Mouse (Mus musculus) lung, postnatal 0 days (tissue): ENCODE measurements around the gene Coro2a. TPM values are rescaled to one million over a fixed set of nuclear protein-coding genes. Genes with fewer than 3 reads are reported as not detected.
A peak's percentile ranks its signal among the peaks of the same experiment; 100 is the strongest.

ENCODE experiments used
- ATAC-seq: fragments of 200-750 bp; cut with Nextera tagmentation; 2 replicates; pipeline ENCODE4 v1.8.0; 2017; ENCODE audit warnings: moderate library complexity
- DNase-seq: peaks from one replicate; pipeline ENCODE4 v3.0.0-alpha.2; 2016; ENCODE audit warnings: low spot score
- H3K27ac ChIP-seq: fragments of 300-500 bp; sonication (generic); 2 replicates; pipeline ENCODE4 v1.5.1; 2014; ENCODE audit warnings: antibody characterized with exemption, mild to moderate bottlenecking, low read length, mixed read lengths
- H3K27me3 ChIP-seq: fragments of 300-500 bp; sonication (generic); replicated peaks from 2 replicates; pipeline ENCODE4 v1.6.1; 2014; ENCODE audit warnings: low read length, mixed read lengths; ENCODE audit not compliant: insufficient read depth
- H3K36me3 ChIP-seq: fragments of 300-500 bp; sonication (generic); 2 replicates; pipeline ENCODE4 v1.6.1; 2014; ENCODE audit warnings: low read length, mixed read lengths; ENCODE audit not compliant: insufficient read depth
- H3K4me1 ChIP-seq: fragments of 300-500 bp; sonication (generic); 2 replicates; pipeline ENCODE4 v1.6.1; 2014; ENCODE audit warnings: antibody characterized with exemption, low read depth, low read length, mixed read lengths; ENCODE audit not compliant: insufficient read depth
- H3K4me2 ChIP-seq: fragments of 300-500 bp; sonication (generic); replicated peaks from 2 replicates; pipeline ENCODE4 v1.6.1; 2014; ENCODE audit warnings: low read depth, mild to moderate bottlenecking, low read length, moderate library complexity, mixed read lengths
- H3K4me3 ChIP-seq: fragments of 300-500 bp; sonication (generic); 2 replicates; pipeline ENCODE4 v1.5.1; 2014; ENCODE audit warnings: low read depth, low read length
- H3K9ac ChIP-seq: fragments of 300-500 bp; sonication (generic); replicated peaks from 2 replicates; pipeline ENCODE4 v1.6.1; 2014; ENCODE audit warnings: low read depth, mild to moderate bottlenecking
- H3K9me3 ChIP-seq: fragments of 300-500 bp; sonication (generic); 2 replicates; pipeline ENCODE4 v1.6.1; 2016; ENCODE audit warnings: low read length, mixed read lengths
- CTCF ChIP-seq: IDR thresholded peaks from 2 replicates; pipeline ENCODE4 v1.5.1; 2016; ENCODE audit warnings: antibody characterized with exemption, mild to moderate bottlenecking
- EP300 ChIP-seq: IDR thresholded peaks from 2 replicates; pipeline ENCODE4 v1.6.1; 2016; ENCODE audit warnings: antibody characterized with exemption, mild to moderate bottlenecking, control low read depth
- WGBS: fragments of 180-500 bp; shearing (Covaris S2); extraction: QIAGEN DNeasy Blood & Tissue Kit; methylation state at CpG from one replicate; pipeline ENCODE4 v1.1.7; 2014; 5-methylcytosine and 5-hydroxymethylcytosine counted together
- polyA plus RNA-seq: library from polyadenylated mRNA; unstranded; fragments of >200 nt; fragmentation: Nextera tagmentation; extraction: Ambion mirVana; gene quantifications from 2 replicates; pipeline ENCODE4 v1.2.1, GENCODE M21; 2015

Coro2a gene
- 2.3 and 2.5 TPM in 2 replicates for polyA plus RNA-seq

GRCm38 (mm10) chr4:46601844-46602423 lies at the start of gene Coro2a:
Gene Coro2a (minus strand): TSS chr4:46602202.
- peak; percentile 78 for ATAC-seq
- no peak within 1 kb of the TSS for H3K27ac ChIP-seq

GRCm38 (mm10) chr4:46650086-46650753 lies 48.2 kb upstream of the Coro2a start, which contains the start of gene Tbc1d2:
Gene Tbc1d2 (minus strand): TSS chr4:46650209.
- TF ChIP-seq EP300: no peak
- TF ChIP-seq CTCF: peak; percentile 68
- Histone ChIP-seq H3K36me3 (no peaks in the 10 kb centered on the region), H3K9ac (peak within 1 kb of the TSS; percentile 58), H3K4me2 (peak within 1 kb of the TSS; percentile 95), H3K27me3 (no peaks in the 10 kb centered on the region), H3K4me3 (peak within 1 kb of the TSS; percentile 65), H3K27ac (peak within 1 kb of the TSS; percentile 95), H3K4me1 (no peaks in the 10 kb centered on the region; the same call in none of the 2 replicates), H3K9me3 (no peaks in the 10 kb centered on the region)
- peak; percentile 97 for DNase-seq
- ATAC-seq: peak; percentile 99
- under 1% methylated on average over 57 of the region's 69 CpGs for WGBS

More at GRCm38 (mm10) chr4:46601844-46602423, at the start of gene Coro2a:
- Histone ChIP-seq H3K36me3 (no peaks in the 10 kb centered on the region), H3K9ac (peak within 1 kb of the TSS; percentile 19; the same call in 1 of the 2 replicates), H3K4me1 (peaks cover 5% of the 10 kb centered on the region; the same call in 1 of the 2 replicates), H3K4me3 (peak within 1 kb of the TSS; percentile 53), H3K9me3 (no peaks in the 10 kb centered on the region), H3K27me3 (peaks cover 16% of the 10 kb centered on the region), H3K4me2 (peak within 1 kb of the TSS; percentile 93)
- under 1% methylated on average over 34 of the region's 66 CpGs for WGBS
- peak; percentile 84 for DNase-seq
- TF ChIP-seq EP300: no peak
- peak; percentile 91 for TF ChIP-seq CTCF

GRCm38 (mm10) chr4:46649161-46649560 lies 47.2 kb upstream of the Coro2a start:
- Histone ChIP-seq H3K36me3 (no peaks in the 10 kb centered on the region), H3K9me3 (no peaks in the 10 kb centered on the region), H3K4me1 (no peaks in the 10 kb centered on the region; the same call in none of the 2 replicates), H3K4me3 (peak overlapping the region; percentile 65), H3K4me2 (peak overlapping the region; percentile 95), H3K27me3 (no peaks in the 10 kb centered on the region), H3K9ac (peak overlapping the region; percentile 58), H3K27ac (0 out of 2 replicates have a peak overlapping the region, but pooled peaks have one; percentile 95)
- WGBS: 27% methylated on average over 4 of the region's 4 CpGs
- no peak for DNase-seq
- no peak for ATAC-seq
- TF ChIP-seq EP300 (no peak), CTCF (no peak)

GRCm38 (mm10) chr4:46643676-46644112 lies 41.7 kb upstream of the Coro2a start:
- Histone ChIP-seq H3K27me3 (no peaks in the 10 kb centered on the region), H3K4me1 (peaks cover 11% of the 10 kb centered on the region), H3K36me3 (no peaks in the 10 kb centered on the region), H3K4me3 (no peak overlapping the region), H3K4me2 (no peak overlapping the region), H3K9me3 (no peaks in the 10 kb centered on the region), H3K9ac (no peak overlapping the region), H3K27ac (peak overlapping the region; percentile 82)
- ATAC-seq: no peak
- no peak for TF ChIP-seq EP300
- no peak for TF ChIP-seq CTCF
- 78% methylated on average over 8 of the region's 8 CpGs for WGBS
- no peak for DNase-seq

- TF ChIP-seq EP300 (peak; percentile 93), CTCF (no peak)
- H3K4me2 ChIP-seq: no peak overlapping the region
- H3K4me1 ChIP-seq: peaks cover 11% of the 10 kb centered on the region
- no peak overlapping the region for H3K4me3 ChIP-seq
- ATAC-seq (peak; percentile 95), DNase-seq (peak; percentile 93)
- no peak overlapping the region for H3K9ac ChIP-seq
- no peaks in the 10 kb centered on the region for H3K36me3 ChIP-seq
- H3K9me3 ChIP-seq: no peaks in the 10 kb centered on the region
- WGBS: 33% methylated on average over 8 of the region's 8 CpGs
- H3K27ac ChIP-seq: peak overlapping the region; percentile 82
- H3K27me3 ChIP-seq: no peaks in the 10 kb centered on the region
Measured at GRCm38 (mm10) chr4:46642924-46643675, 41.1 kb upstream of the Coro2a start.

- H3K4me3 ChIP-seq: no peak overlapping the region
- no peak overlapping the region for H3K27ac ChIP-seq
- TF ChIP-seq CTCF (no peak), EP300 (no peak)
- DNase-seq: no peak
- H3K4me2 ChIP-seq: no peak overlapping the region
- H3K4me1 ChIP-seq: peaks cover 11% of the 10 kb centered on the region
- no peaks in the 10 kb centered on the region for H3K27me3 ChIP-seq
- no peak overlapping the region for H3K9ac ChIP-seq
- ATAC-seq: no peak
- H3K36me3 ChIP-seq: no peaks in the 10 kb centered on the region
- WGBS: 69% methylated on average over 4 of the region's 4 CpGs
- H3K9me3 ChIP-seq: no peaks in the 10 kb centered on the region
Measured at GRCm38 (mm10) chr4:46641283-46641682, 39.3 kb upstream of the Coro2a start.
